Mouse (Mus musculus) G1E (cell line): Measurements from ENCODE around the gene Kctd6.

Source experiments
- CTCF ChIP-seq: IDR thresholded peaks from 2 replicates; pipeline ENCODE4 v1.5.1; 2012; ENCODE audit warnings: low read depth, low read length, inconsistent platforms, mixed read lengths
- GATA1 ChIP-seq: IDR thresholded peaks from 2 replicates; pipeline ENCODE4 v1.6.1; 2012; ENCODE audit warnings: borderline replicate concordance, low read length, inconsistent platforms, mixed read lengths

- TF ChIP-seq GATA1 (no peak), CTCF (no peak)
Measured at GRCm38 (mm10) chr14:8218238-8218637, 4.3 kb downstream of the Kctd6 start.
